Mouse (Mus musculus) ES-E14 (cell line): ENCODE measurements at regions not wholly inside any gene's neighbourhood (a gene's known extent, or its start where the extent isn't known, plus 50 kb on each side); places are given as distances from the start of the nearest gene placed in this dataset.

Experiments
- HCFC1 ChIP-seq: IDR thresholded peaks from 2 replicates; pipeline ENCODE4 v1.6.1; 2012; ENCODE audit warnings: low read length, inconsistent platforms, borderline replicate concordance; ENCODE audit not compliant: insufficient read depth
- MAFK ChIP-seq: IDR thresholded peaks from 2 replicates; pipeline ENCODE4 v1.6.1; 2014; ENCODE audit warnings: mild to moderate bottlenecking, low read depth, low read length, inconsistent platforms; ENCODE audit not compliant: insufficient read depth
- ZC3H11A ChIP-seq: IDR thresholded peaks from 2 replicates; pipeline ENCODE4 v1.6.1; 2012; ENCODE audit warnings: low read depth, mild to moderate bottlenecking, inconsistent platforms, low read length, borderline replicate concordance

GRCm38 (mm10) chr4:3079901-3080300, 87.2 kb upstream of the Vmn1r2 start:
- TF ChIP-seq MAFK (no peak), ZC3H11A (no peak), HCFC1 (no peak)
